Mouse (Mus musculus): ENCODE results near the gene Pgap3.

The Pgap3 gene

GRCm38 (mm10) chr11:98381651-98382050 lies 18.6 kb downstream of the Pgap3 start:
- DNase-seq (ENCODE audit: low spot score in 2 of 2): no peak

- DNase-seq (ENCODE audit: low spot score in 2 of 2): no peak
Observed at GRCm38 (mm10) chr11:98380106-98380505, 20.2 kb downstream of the Pgap3 start.

GRCm38 (mm10) chr11:98379379-98379778 lies 20.9 kb downstream of the Pgap3 start:
- DNase-seq (ENCODE audit: low spot score in 2 of 2): no peak

GRCm38 (mm10) chr11:98377787-98378186 lies 22.5 kb downstream of the Pgap3 start:
- DNase-seq (ENCODE audit: low spot score in 2 of 2): no peak

GRCm38 (mm10) chr11:98376756-98377155 lies 23.5 kb downstream of the Pgap3 start:
- no peak for DNase-seq (ENCODE audit: low spot score in 2 of 2)

- no peak for DNase-seq (ENCODE audit: low spot score in 2 of 2)
Observed at GRCm38 (mm10) chr11:98374266-98374665, 26.0 kb downstream of the Pgap3 start.

- no peak for DNase-seq (ENCODE audit: low spot score in 2 of 2)
Observed at GRCm38 (mm10) chr11:98373244-98373643, 27.0 kb downstream of the Pgap3 start.

GRCm38 (mm10) chr11:98372406-98372805 lies 27.9 kb downstream of the Pgap3 start:
- peak; percentile 56 to 64 for DNase-seq (ENCODE audit: low spot score in 2 of 2)

- DNase-seq (ENCODE audit: low spot score in 2 of 2): no peak
Observed at GRCm38 (mm10) chr11:98371556-98372240, 28.6 kb downstream of the Pgap3 start.

GRCm38 (mm10) chr11:98370588-98370987 lies 29.7 kb downstream of the Pgap3 start:
- no peak for DNase-seq (ENCODE audit: low spot score in 2 of 2)

GRCm38 (mm10) chr11:98369337-98369736 lies 31.0 kb downstream of the Pgap3 start:
- no peak for DNase-seq (ENCODE audit: low spot score in 2 of 2)

GRCm38 (mm10) chr11:98367863-98368186 lies 32.5 kb downstream of the Pgap3 start:
- no peak for DNase-seq (ENCODE audit: low spot score in 2 of 2)

- DNase-seq (ENCODE audit: low spot score in 2 of 2): peak in 1 of 2 experiments; percentile 55
Observed at GRCm38 (mm10) chr11:98367171-98367862, 33.0 kb downstream of the Pgap3 start.

- DNase-seq (ENCODE audit: low spot score in 2 of 2): no peak
Observed at GRCm38 (mm10) chr11:98366290-98366689, 34.0 kb downstream of the Pgap3 start.

GRCm38 (mm10) chr11:98364410-98364809 lies 35.9 kb downstream of the Pgap3 start:
- DNase-seq (ENCODE audit: low spot score in 2 of 2): no peak

- DNase-seq (ENCODE audit: low spot score in 2 of 2): no peak
Observed at GRCm38 (mm10) chr11:98363817-98364216, 36.5 kb downstream of the Pgap3 start.

- DNase-seq (ENCODE audit: low spot score in 2 of 2): no peak
Observed at GRCm38 (mm10) chr11:98360866-98361521, 39.3 kb downstream of the Pgap3 start.

GRCm38 (mm10) chr11:98358161-98359083 lies 41.9 kb downstream of the Pgap3 start, which contains the start of gene Stard3:
Gene Stard3, plus strand, starts transcription at chr11:98358368.
- peak; percentile 82 to 85 for DNase-seq (ENCODE audit: low spot score in 2 of 2)

- no peak for DNase-seq (ENCODE audit: low spot score in 2 of 2)
Observed at GRCm38 (mm10) chr11:98357396-98358160, 42.7 kb downstream of the Pgap3 start.

- no peak for DNase-seq (ENCODE audit: low spot score in 2 of 2)
Observed at GRCm38 (mm10) chr11:98356625-98357394, 43.5 kb downstream of the Pgap3 start.

All from right cerebral cortex, adult 2 months (tissue).